Mouse (Mus musculus) MEL (cell line): Measurements from ENCODE around the gene Hs6st3.

ENCODE experiments used
- CTCF ChIP-seq, 3 experiments: IDR thresholded peaks in 2 of 3; conservative IDR thresholded peaks in 1 of 3; 2 replicates each; pipeline ENCODE4 v1.5.1; 2011 to 2012; ENCODE audit warnings: low read length in 3 of 3, low read depth in 2 of 3, mild to moderate bottlenecking in 2 of 3, improper control_type of control experiment in 1 of 3, inconsistent platforms in 1 of 3, mixed read lengths in 1 of 3, moderate library complexity in 1 of 3; ENCODE audit not compliant: control insufficient read depth in 1 of 3, insufficient read depth in 1 of 3, poor library complexity in 1 of 3, severe bottlenecking in 1 of 3
- JUND ChIP-seq: IDR thresholded peaks from 2 replicates; pipeline ENCODE4 v1.6.1; 2011; ENCODE audit warnings: low read depth, mild to moderate bottlenecking, improper control_type of control experiment, low read length
- MAFK ChIP-seq: IDR thresholded peaks from 2 replicates; pipeline ENCODE4 v1.6.1; 2011; ENCODE audit warnings: low read depth, mild to moderate bottlenecking, low read length, improper control_type of control experiment, borderline replicate concordance
- USF1 ChIP-seq: IDR thresholded peaks from 2 replicates; pipeline ENCODE4 v1.6.1; 2014; ENCODE audit warnings: low read depth, mild to moderate bottlenecking, inconsistent platforms, low read length, improper control_type of control experiment, moderate library complexity

DNA sequence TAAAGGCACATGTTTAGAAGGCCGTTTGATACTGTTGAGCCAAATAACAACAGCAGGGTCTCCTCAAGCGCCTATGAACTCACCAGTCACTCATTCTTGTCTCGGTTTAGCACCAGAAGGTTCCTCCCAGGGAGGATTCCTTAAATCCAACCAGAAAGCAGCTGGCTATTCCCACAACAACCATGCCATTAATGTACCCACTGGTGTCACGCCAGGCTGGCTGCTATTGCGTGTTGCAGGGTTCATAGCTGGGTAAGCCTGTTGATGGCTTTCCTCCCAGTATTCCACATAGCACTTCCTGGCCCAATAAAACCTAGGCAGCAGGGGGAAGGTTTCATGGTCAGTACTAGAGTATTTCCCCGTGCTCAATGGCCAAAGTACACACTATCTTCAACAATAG lies 155.9 kb downstream of the Hs6st3 start:
- TF ChIP-seq CTCF (IDR thresholded peaks at IDR 0.05 in 2 of 3, conservative IDR thresholded peaks at IDR 0.05 in 1 of 3; ENCODE audit: control insufficient read depth in 1 of 3, insufficient read depth in 1 of 3, low read depth in 2 of 3, low read length in 3 of 3, poor library complexity in 1 of 3, severe bottlenecking in 1 of 3) (no peak), USF1 (no peak), MAFK (no peak), JUND (no peak)
